Mouse (Mus musculus) midbrain, postnatal 0 days (tissue): ENCODE measurements at regions not wholly inside any gene's neighbourhood (a gene's known extent, or its start where the extent isn't known, plus 50 kb on each side); places are given as distances from the start of the nearest gene placed in this dataset.

Experiments used
- ATAC-seq: fragments of 200-750 bp; cut with Nextera tagmentation; 2 replicates; pipeline ENCODE4 v1.8.0; 2017; ENCODE audit warnings: moderate number of reproducible peaks, mild to moderate bottlenecking, moderate TSS enrichment, moderate library complexity; ENCODE audit not compliant: low FRiP score
- DNase-seq: peaks from one replicate; pipeline ENCODE4 v3.0.0-alpha.2; 2015; ENCODE audit warnings: low spot score
- H3K27ac ChIP-seq: fragments of 300-500 bp; sonication (generic); 2 replicates; pipeline ENCODE4 v1.5.1; 2014; ENCODE audit warnings: low read depth, mild to moderate bottlenecking, low read length, mixed read lengths
- H3K27me3 ChIP-seq: fragments of 300-500 bp; sonication (generic); 2 replicates; pipeline ENCODE4 v1.6.1; 2014; ENCODE audit warnings: low read length, control low read depth, mixed read lengths; ENCODE audit not compliant: insufficient read depth
- H3K36me3 ChIP-seq: fragments of 300-500 bp; sonication (generic); 2 replicates; pipeline ENCODE4 v1.6.1; 2014; ENCODE audit warnings: low read length, control low read depth, mixed read lengths; ENCODE audit not compliant: insufficient read depth
- H3K4me1 ChIP-seq: fragments of 300-500 bp; sonication (generic); 2 replicates; pipeline ENCODE4 v1.6.1; 2014; ENCODE audit warnings: mild to moderate bottlenecking, control low read depth, antibody characterized with exemption, low read length, mixed read lengths; ENCODE audit not compliant: insufficient read depth
- H3K4me2 ChIP-seq: fragments of 300-500 bp; sonication (generic); 2 replicates; pipeline ENCODE4 v1.6.1; 2014; ENCODE audit warnings: low read depth, mild to moderate bottlenecking, low read length, mixed read lengths; ENCODE audit not compliant: poor library complexity, severe bottlenecking
- H3K4me3 ChIP-seq: fragments of 300-500 bp; sonication (generic); 2 replicates; pipeline ENCODE4 v1.5.1; 2014; ENCODE audit warnings: low read depth, mild to moderate bottlenecking, low read length, moderate library complexity
- H3K9ac ChIP-seq: fragments of 300-500 bp; sonication (generic); replicated peaks from 2 replicates; pipeline ENCODE4 v1.6.1; 2014; ENCODE audit warnings: mild to moderate bottlenecking, low read length, moderate library complexity, mixed read lengths; ENCODE audit not compliant: poor library complexity, severe bottlenecking
- H3K9me3 ChIP-seq: fragments of 300-500 bp; sonication (generic); 2 replicates; pipeline ENCODE4 v1.6.1; 2016; ENCODE audit warnings: low read length, control low read depth
- CTCF ChIP-seq: IDR thresholded peaks from 2 replicates; pipeline ENCODE4 v1.5.1; 2016; ENCODE audit warnings: antibody characterized with exemption, mild to moderate bottlenecking
- WGBS: fragments of 180-500 bp; shearing (Covaris S2); extraction: QIAGEN DNeasy Blood & Tissue Kit; methylation state at CpG from one replicate; pipeline ENCODE4 v1.1.7; 2014; 5-methylcytosine and 5-hydroxymethylcytosine counted together

- no peak for DNase-seq
- no peaks in the 10 kb centered on the region for H3K4me1 ChIP-seq
- H3K4me2 ChIP-seq, result no peak overlapping the region
- H3K4me3 ChIP-seq, result no peak overlapping the region
- 74% methylated on average over 12 of the region's 12 CpGs for WGBS
- TF ChIP-seq CTCF, result no peak
- no peak overlapping the region for H3K27ac ChIP-seq
- ATAC-seq, result no peak
- H3K9ac ChIP-seq, result no peak overlapping the region
- no peaks in the 10 kb centered on the region for H3K27me3 ChIP-seq
- no peaks in the 10 kb centered on the region for H3K36me3 ChIP-seq
- no peaks in the 10 kb centered on the region for H3K9me3 ChIP-seq
Measured at GRCm38 (mm10) chr1:19868478-19868877, 659.8 kb downstream of the Tfap2b start.

GRCm38 (mm10) chr1:19881193-19881592, 672.5 kb downstream of the Tfap2b start:
- Histone ChIP-seq H3K36me3 (no peaks in the 10 kb centered on the region), H3K4me1 (no peaks in the 10 kb centered on the region), H3K27me3 (no peaks in the 10 kb centered on the region), H3K9ac (no peak overlapping the region), H3K27ac (no peak overlapping the region), H3K9me3 (no peaks in the 10 kb centered on the region), H3K4me3 (no peak overlapping the region), H3K4me2 (peak overlapping the region; percentile 26)
- TF ChIP-seq CTCF, result no peak
- DNase-seq (no peak), ATAC-seq (no peak)
- 47% methylated on average over 8 of the region's 8 CpGs for WGBS

DNA sequence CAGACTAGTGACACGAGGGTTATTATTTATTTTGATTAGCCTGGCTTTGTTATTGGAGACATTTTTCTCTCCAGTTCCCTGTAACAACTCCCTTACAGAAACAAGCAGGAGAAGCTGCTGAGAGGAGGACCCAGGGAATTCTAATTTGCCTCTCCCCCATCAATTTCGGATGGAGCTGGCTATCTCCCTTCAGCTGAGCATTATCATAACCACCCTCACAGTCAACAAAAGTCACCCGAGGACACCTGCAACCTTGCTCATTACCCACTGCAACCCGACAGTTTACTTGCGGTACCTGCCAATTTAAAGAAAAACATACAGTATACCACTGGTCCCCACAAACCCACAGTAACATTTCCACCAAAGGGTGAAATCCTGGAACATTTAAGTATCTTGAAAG, 690.7 kb downstream of the Tfap2b start:
- TF ChIP-seq CTCF, result no peak
- H3K27me3 ChIP-seq, result no peaks in the 10 kb centered on the region; the same call in 1 of the 2 replicates
- WGBS, result 25% methylated on average over 5 of the region's 5 CpGs
- DNase-seq, result no peak
- ATAC-seq, result peak; percentile 43; the same call in 1 of the 2 replicates
- no peaks in the 10 kb centered on the region for H3K36me3 ChIP-seq
- H3K4me3 ChIP-seq, result no peak overlapping the region
- H3K9ac ChIP-seq, result no peak overlapping the region
- H3K4me2 ChIP-seq, result no peak overlapping the region
- H3K4me1 ChIP-seq, result no peaks in the 10 kb centered on the region
- H3K27ac ChIP-seq, result peak overlapping the region; percentile 51; the same call in 1 of the 2 replicates
- H3K9me3 ChIP-seq, result no peaks in the 10 kb centered on the region

- no peaks in the 10 kb centered on the region; the same call in 1 of the 2 replicates for H3K27me3 ChIP-seq
- peak; percentile 32 for DNase-seq
- H3K36me3 ChIP-seq, result no peaks in the 10 kb centered on the region
- H3K27ac ChIP-seq, result peak overlapping the region; percentile 51; the same call in 1 of the 2 replicates
- H3K4me1 ChIP-seq, result no peaks in the 10 kb centered on the region
- H3K9me3 ChIP-seq, result no peaks in the 10 kb centered on the region
- H3K4me2 ChIP-seq, result no peak overlapping the region
- TF ChIP-seq CTCF, result no peak
- no peak overlapping the region for H3K9ac ChIP-seq
- WGBS, result 16% methylated on average over 12 of the region's 12 CpGs
- ATAC-seq, result peak; percentile 81
- H3K4me3 ChIP-seq, result no peak overlapping the region
Measured at GRCm38 (mm10) chr1:19899889-19900310, 691.2 kb downstream of the Tfap2b start.

DNA sequence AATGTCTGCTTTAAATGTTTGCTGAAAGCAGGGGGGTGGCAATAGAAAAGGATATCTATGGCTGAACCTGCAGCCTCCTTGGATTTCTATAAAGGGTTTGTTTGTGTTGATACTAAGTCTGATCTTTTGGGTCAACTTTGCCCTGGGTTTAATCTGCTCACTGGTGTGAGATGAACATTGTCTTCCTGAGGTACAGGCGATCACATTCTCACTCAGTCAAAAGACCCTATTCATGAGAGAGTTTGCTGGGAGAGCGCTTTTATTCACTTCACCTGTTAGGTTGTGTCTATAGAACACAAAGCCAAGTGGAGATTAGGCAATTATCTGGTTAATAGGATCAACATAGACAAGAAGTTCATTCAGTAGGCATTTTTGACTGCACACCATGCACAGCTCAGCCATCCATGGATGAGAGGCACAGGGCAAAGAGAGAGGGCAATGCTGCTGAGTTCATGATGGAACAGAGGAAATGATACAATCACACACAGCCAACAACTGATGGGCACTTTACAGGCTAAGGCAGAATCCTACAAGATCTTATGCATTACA, 692.3 kb downstream of the Tfap2b start:
- no peak overlapping the region for H3K9ac ChIP-seq
- no peaks in the 10 kb centered on the region; the same call in 1 of the 2 replicates for H3K27me3 ChIP-seq
- no peaks in the 10 kb centered on the region for H3K9me3 ChIP-seq
- no peak overlapping the region for H3K4me3 ChIP-seq
- no peaks in the 10 kb centered on the region for H3K36me3 ChIP-seq
- no peak overlapping the region for H3K27ac ChIP-seq
- whole genome bisulfite sequencing, result 39% methylated on average over 2 of the region's 2 CpGs
- ATAC-seq (no peak), DNase-seq (no peak)
- no peak for TF ChIP-seq CTCF
- no peaks in the 10 kb centered on the region for H3K4me1 ChIP-seq
- H3K4me2 ChIP-seq, result no peak overlapping the region

DNA sequence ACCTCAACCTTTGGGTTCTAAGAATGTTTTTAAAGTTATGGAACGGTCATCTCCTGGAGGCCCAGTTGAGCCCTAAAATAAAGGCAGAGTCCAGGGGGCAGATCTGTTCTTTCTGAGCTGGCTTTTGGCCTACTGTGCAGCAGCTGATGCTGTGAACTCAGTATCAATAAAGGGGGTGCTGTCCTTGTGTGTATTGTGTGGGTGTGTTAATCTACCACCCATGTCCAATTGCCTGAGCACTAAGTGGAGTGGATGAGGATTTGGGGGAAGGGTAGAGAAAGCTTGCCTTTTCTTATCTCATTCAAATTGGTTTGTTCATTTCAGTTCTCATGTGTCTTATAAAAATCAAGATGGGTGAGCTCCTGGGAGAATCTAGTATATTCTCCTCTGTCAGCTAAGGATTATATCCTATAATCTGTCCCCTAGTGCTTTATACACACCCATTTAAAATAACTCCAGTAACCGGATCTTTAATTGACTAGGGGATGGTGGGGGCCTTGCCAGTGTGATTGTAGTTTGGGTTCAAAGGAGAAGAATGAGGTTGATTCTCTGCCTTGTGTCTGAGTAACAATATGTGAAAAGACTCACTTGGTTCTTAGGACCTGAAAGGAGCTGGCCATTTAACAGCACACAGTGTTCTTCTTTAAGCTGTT, 703.6 kb downstream of the Tfap2b start:
- H3K27me3 ChIP-seq, result no peaks in the 10 kb centered on the region
- 20% methylated on average over 2 of the region's 2 CpGs for WGBS
- no peak overlapping the region for H3K9ac ChIP-seq
- H3K27ac ChIP-seq, result no peak overlapping the region
- H3K4me3 ChIP-seq, result no peak overlapping the region
- no peaks in the 10 kb centered on the region for H3K4me1 ChIP-seq
- no peak for TF ChIP-seq CTCF
- ATAC-seq (no peak), DNase-seq (no peak)
- H3K4me2 ChIP-seq, result no peak overlapping the region
- no peaks in the 10 kb centered on the region for H3K9me3 ChIP-seq
- no peaks in the 10 kb centered on the region for H3K36me3 ChIP-seq
